Mouse (Mus musculus) midbrain, embryonic 14.5 days (tissue): Measurements from ENCODE around the gene St6gal2. TPM values are rescaled to one million over a fixed set of nuclear protein-coding genes. Genes with fewer than 3 reads are reported as not detected.

Source experiments
- ATAC-seq: fragments of 200-750 bp; cut with Nextera tagmentation; 2 replicates; pipeline ENCODE4 v1.8.0; 2017; ENCODE audit warnings: moderate number of reproducible peaks, moderate library complexity; ENCODE audit not compliant: low FRiP score, low TSS enrichment
- DNase-seq: peaks from one replicate; pipeline ENCODE4 v3.0.0-alpha.2; 2015
- H3K27ac ChIP-seq: fragments of 300-500 bp; sonication (generic); replicated peaks from 2 replicates; pipeline ENCODE4 v1.5.1; 2014; ENCODE audit warnings: mild to moderate bottlenecking, low read depth, low read length, moderate library complexity
- H3K27me3 ChIP-seq: fragments of 300-500 bp; sonication (generic); 2 replicates; pipeline ENCODE4 v1.6.1; 2014; ENCODE audit warnings: low read length, control low read depth, mixed read lengths; ENCODE audit not compliant: control insufficient read depth, insufficient read depth
- H3K36me3 ChIP-seq: fragments of 300-500 bp; sonication (generic); 2 replicates; pipeline ENCODE4 v1.6.1; 2014; ENCODE audit warnings: low read length, control low read depth; ENCODE audit not compliant: control insufficient read depth, insufficient read depth
- H3K4me1 ChIP-seq: fragments of 300-500 bp; sonication (generic); 2 replicates; pipeline ENCODE4 v1.6.1; 2014; ENCODE audit warnings: mild to moderate bottlenecking, antibody characterized with exemption, low read length, control low read depth; ENCODE audit not compliant: control insufficient read depth, insufficient read depth
- H3K4me2 ChIP-seq: fragments of 300-500 bp; sonication (generic); 2 replicates; pipeline ENCODE4 v1.6.1; 2014; ENCODE audit warnings: mild to moderate bottlenecking, low read length, moderate library complexity
- H3K4me3 ChIP-seq: fragments of 300-500 bp; sonication (generic); replicated peaks from 2 replicates; pipeline ENCODE4 v1.5.1; 2014; ENCODE audit warnings: low read depth, low read length
- H3K9ac ChIP-seq: fragments of 300-500 bp; sonication (generic); replicated peaks from 2 replicates; pipeline ENCODE4 v1.6.1; 2014; ENCODE audit warnings: mild to moderate bottlenecking, low read length, moderate library complexity
- H3K9me3 ChIP-seq: fragments of 300-500 bp; sonication (generic); 2 replicates; pipeline ENCODE4 v1.6.1; 2016; ENCODE audit warnings: low read length, control low read depth, mixed read lengths; ENCODE audit not compliant: control insufficient read depth
- WGBS: fragments of 180-500 bp; shearing (Covaris S2); extraction: QIAGEN DNeasy Blood & Tissue Kit; methylation state at CpG from one replicate; pipeline ENCODE4 v1.1.7; 2014; 5-methylcytosine and 5-hydroxymethylcytosine counted together
- polyA plus RNA-seq: library from polyadenylated mRNA; unstranded; fragments of >200 nt; fragmentation: Nextera tagmentation; extraction: Ambion mirVana; gene quantifications from 2 replicates; pipeline ENCODE4 v1.2.1, GENCODE M21; 2014

The St6gal2 gene
- polyA plus RNA-seq, 1 experiment from 2014 or later, result 50.7 TPM

- Histone ChIP-seq H3K27ac (no peak overlapping the region), H3K9ac (no peak overlapping the region), H3K36me3 (no peaks in the 10 kb centered on the region), H3K4me2 (no peak overlapping the region), H3K4me1 (no peaks in the 10 kb centered on the region), H3K9me3 (no peaks in the 10 kb centered on the region), H3K4me3 (no peak overlapping the region), H3K27me3 (no peaks in the 10 kb centered on the region)
- DNase-seq (no peak), ATAC-seq (no peak)
Observed at GRCm38 (mm10) chr17:55468963-55469362, 23.8 kb downstream of the St6gal2 start.

GRCm38 (mm10) chr17:55475974-55476373 is 30.8 kb downstream of the St6gal2 start:
- no peaks in the 10 kb centered on the region for H3K27me3 ChIP-seq
- H3K4me3 ChIP-seq, result no peak overlapping the region
- no peak overlapping the region for H3K27ac ChIP-seq
- H3K4me1 ChIP-seq, result no peaks in the 10 kb centered on the region
- no peak for DNase-seq
- no peaks in the 10 kb centered on the region for H3K36me3 ChIP-seq
- H3K9me3 ChIP-seq, result no peaks in the 10 kb centered on the region
- no peak for ATAC-seq
- WGBS, result 95% methylated on average over 4 of the region's 4 CpGs
- no peak overlapping the region for H3K9ac ChIP-seq
- no peak overlapping the region for H3K4me2 ChIP-seq

GRCm38 (mm10) chr17:55477361-55477760 is 32.2 kb downstream of the St6gal2 start:
- H3K4me3 ChIP-seq, result no peak overlapping the region
- no peaks in the 10 kb centered on the region for H3K9me3 ChIP-seq
- H3K4me1 ChIP-seq, result no peaks in the 10 kb centered on the region
- H3K27ac ChIP-seq, result no peak overlapping the region
- ATAC-seq, result peak; percentile 59; the same call in 1 of the 2 replicates
- DNase-seq, result peak; percentile 64
- H3K36me3 ChIP-seq, result peaks cover 5% of the 10 kb centered on the region
- H3K9ac ChIP-seq, result no peak overlapping the region
- no peak overlapping the region for H3K4me2 ChIP-seq
- no peaks in the 10 kb centered on the region for H3K27me3 ChIP-seq

DNA sequence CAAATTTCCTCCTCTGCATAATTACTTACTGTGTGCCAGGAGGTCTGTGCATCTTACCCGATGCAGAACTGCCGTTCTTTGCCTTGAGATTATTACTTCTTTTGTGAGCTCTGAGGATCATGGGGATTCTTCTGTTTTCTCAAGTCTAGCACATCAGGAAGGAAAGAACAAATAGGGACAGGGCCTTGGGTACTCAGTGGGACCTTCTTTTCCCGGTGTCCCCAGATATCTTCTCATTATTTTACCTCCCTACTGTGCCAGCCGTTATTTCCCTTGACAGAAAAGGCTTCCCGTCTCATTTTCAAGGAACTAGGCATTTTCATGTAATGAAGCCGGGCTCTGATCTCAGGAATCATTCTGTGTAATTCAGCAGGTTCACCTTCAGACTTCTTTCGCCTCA is 34.2 kb downstream of the St6gal2 start:
- Histone ChIP-seq H3K27ac (0 out of 2 replicates have a peak overlapping the region, but pooled peaks have one; percentile 22), H3K27me3 (no peaks in the 10 kb centered on the region), H3K36me3 (peaks cover 9% of the 10 kb centered on the region), H3K4me2 (no peak overlapping the region), H3K4me3 (no peak overlapping the region), H3K4me1 (no peaks in the 10 kb centered on the region), H3K9ac (no peak overlapping the region), H3K9me3 (no peaks in the 10 kb centered on the region)
- DNase-seq (peak; percentile 10), ATAC-seq (no peak)
- WGBS, result 72% methylated on average over 7 of the region's 7 CpGs

DNA sequence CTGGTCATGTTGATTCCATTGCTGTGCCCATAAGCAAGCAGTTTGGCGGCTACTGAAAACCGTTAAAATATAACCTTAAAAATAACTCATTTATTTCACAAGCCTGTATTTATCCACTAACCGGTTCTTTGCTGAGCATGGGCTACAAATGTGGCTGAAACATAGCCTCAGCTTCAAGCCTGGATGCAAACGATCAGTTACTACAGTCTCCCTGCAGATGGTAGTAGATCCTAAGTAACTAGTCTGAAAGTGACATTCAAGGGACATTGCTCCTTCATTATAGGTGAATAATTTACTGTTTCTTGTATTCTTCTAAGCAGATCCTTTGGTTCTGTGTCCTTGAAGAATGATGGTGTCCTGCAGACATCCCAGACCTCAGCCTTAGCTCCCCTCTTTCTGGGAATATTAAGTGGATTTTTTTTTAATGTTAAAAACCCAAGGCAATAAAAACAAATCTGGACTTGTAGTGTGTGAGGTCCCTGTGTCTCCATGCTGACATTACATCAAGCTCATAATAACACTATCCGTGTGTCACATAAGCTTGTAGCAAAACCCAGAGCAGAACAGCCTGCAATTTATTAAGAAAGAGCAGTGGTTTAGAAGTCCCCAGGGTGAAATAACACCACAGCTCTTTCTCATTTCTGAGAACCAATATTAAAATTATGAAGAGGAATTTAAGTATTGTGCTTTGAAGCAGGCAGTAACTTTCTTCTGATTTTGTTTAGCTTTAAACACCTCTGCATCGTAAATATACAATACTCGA is 39.1 kb downstream of the St6gal2 start:
- Histone ChIP-seq H3K36me3 (peaks cover 9% of the 10 kb centered on the region), H3K9ac (no peak overlapping the region), H3K9me3 (no peaks in the 10 kb centered on the region), H3K4me2 (no peak overlapping the region), H3K4me3 (no peak overlapping the region), H3K4me1 (no peaks in the 10 kb centered on the region), H3K27me3 (no peaks in the 10 kb centered on the region), H3K27ac (no peak overlapping the region)
- DNase-seq (no peak), ATAC-seq (no peak)
- WGBS, result 92% methylated on average over 7 of the region's 7 CpGs

DNA sequence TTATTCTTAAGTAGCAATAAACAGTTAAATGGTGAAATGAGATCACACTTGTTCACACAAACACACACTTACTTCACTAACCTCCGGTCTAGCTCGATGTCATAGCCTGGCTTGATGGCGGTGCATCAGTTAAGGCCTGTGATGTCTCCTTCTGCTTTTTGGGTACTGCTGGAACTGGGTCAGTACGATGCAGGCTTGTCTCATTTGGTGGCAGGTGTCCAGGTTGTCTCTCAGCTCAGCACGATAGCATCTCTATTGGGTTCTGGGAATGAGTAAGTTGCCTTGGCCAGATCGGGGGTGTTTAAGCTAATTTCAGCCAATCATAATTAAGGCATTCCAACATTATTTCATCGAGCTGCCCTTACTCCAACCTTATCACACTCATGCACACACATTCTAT is 86.7 kb downstream of the St6gal2 start:
- no peak for ATAC-seq
- no peak overlapping the region for H3K4me3 ChIP-seq

GRCm38 (mm10) chr17:55548476-55548875 is 103.3 kb downstream of the St6gal2 start:
- no peak overlapping the region for H3K27ac ChIP-seq
- 85% methylated on average over 1 of the region's 1 CpGs for WGBS

More for the DNA sequence above, 86.7 kb downstream of the St6gal2 start:
- no peak for DNase-seq
- Histone ChIP-seq H3K36me3 (no peaks in the 10 kb centered on the region), H3K27ac (no peak overlapping the region), H3K4me1 (no peaks in the 10 kb centered on the region), H3K9me3 (no peaks in the 10 kb centered on the region), H3K27me3 (no peaks in the 10 kb centered on the region), H3K9ac (no peak overlapping the region), H3K4me2 (no peak overlapping the region)
- WGBS, result 91% methylated on average over 7 of the region's 7 CpGs

GRCm38 (mm10) chr17:55561774-55562173 is 116.6 kb downstream of the St6gal2 start:
- ATAC-seq (no peak), DNase-seq (no peak)
- no peaks in the 10 kb centered on the region for H3K4me1 ChIP-seq
- H3K4me2 ChIP-seq, result no peak overlapping the region
- WGBS, result 72% methylated on average over 2 of the region's 2 CpGs
- no peaks in the 10 kb centered on the region for H3K9me3 ChIP-seq
- no peaks in the 10 kb centered on the region for H3K27me3 ChIP-seq
- H3K27ac ChIP-seq, result no peak overlapping the region
- no peak overlapping the region for H3K4me3 ChIP-seq
- H3K9ac ChIP-seq, result no peak overlapping the region
- no peaks in the 10 kb centered on the region for H3K36me3 ChIP-seq

More at GRCm38 (mm10) chr17:55548476-55548875, 103.3 kb downstream of the St6gal2 start:
- no peaks in the 10 kb centered on the region for H3K4me1 ChIP-seq
- DNase-seq (no peak), ATAC-seq (no peak)
- no peak overlapping the region for H3K9ac ChIP-seq
- no peaks in the 10 kb centered on the region for H3K36me3 ChIP-seq
- no peak overlapping the region for H3K4me2 ChIP-seq
- H3K9me3 ChIP-seq, result no peaks in the 10 kb centered on the region
- H3K27me3 ChIP-seq, result no peaks in the 10 kb centered on the region
- H3K4me3 ChIP-seq, result no peak overlapping the region
